Mouse (Mus musculus) liver, embryonic 16.5 days (tissue): ENCODE measurements around the gene Mapk6. TPM values are rescaled to one million over a fixed set of nuclear protein-coding genes. Genes with fewer than 3 reads are reported as not detected.

ENCODE experiments used
- ATAC-seq: fragments of 200-750 bp; cut with Nextera tagmentation; 2 replicates; pipeline ENCODE4 v1.8.0; 2017; ENCODE audit warnings: low read depth, mild to moderate bottlenecking, moderate number of reproducible peaks, moderate library complexity
- H3K27ac ChIP-seq: fragments of 300-500 bp; sonication (generic); 2 replicates; pipeline ENCODE4 v1.5.1; 2014; ENCODE audit warnings: mild to moderate bottlenecking, low read length
- H3K27me3 ChIP-seq: fragments of 300-500 bp; sonication (generic); 2 replicates; pipeline ENCODE4 v1.6.1; 2014; ENCODE audit warnings: low read depth, low read length, mixed read lengths; ENCODE audit not compliant: control insufficient read depth, insufficient read depth
- H3K36me3 ChIP-seq: fragments of 300-500 bp; sonication (generic); 2 replicates; pipeline ENCODE4 v1.6.1; 2014; ENCODE audit warnings: mild to moderate bottlenecking; ENCODE audit not compliant: control insufficient read depth, insufficient read depth
- H3K4me1 ChIP-seq: fragments of 300-500 bp; sonication (generic); 2 replicates; pipeline ENCODE4 v1.6.1; 2014; ENCODE audit warnings: low read depth, low read length, mixed read lengths; ENCODE audit not compliant: control insufficient read depth
- H3K4me2 ChIP-seq: fragments of 300-500 bp; sonication (generic); 2 replicates; pipeline ENCODE4 v1.6.1; 2014; ENCODE audit warnings: low read depth, low read length, mixed read lengths
- H3K4me3 ChIP-seq: fragments of 300-500 bp; sonication (generic); 2 replicates; pipeline ENCODE4 v1.5.1; 2014; ENCODE audit warnings: low read depth, mild to moderate bottlenecking, low read length
- H3K9ac ChIP-seq: fragments of 300-500 bp; sonication (generic); 2 replicates; pipeline ENCODE4 v1.6.1; 2014; ENCODE audit warnings: low read depth, low read length
- H3K9me3 ChIP-seq: fragments of 300-500 bp; sonication (generic); replicated peaks from 2 replicates; pipeline ENCODE4 v1.6.1; 2016; ENCODE audit warnings: low read length; ENCODE audit not compliant: control insufficient read depth
- WGBS: fragments of 180-500 bp; shearing (Covaris S2); extraction: QIAGEN DNeasy Blood & Tissue Kit; methylation state at CpG from one replicate; pipeline ENCODE4 v1.1.7; 2014; ENCODE audit not compliant: insufficient replicate concordance; 5-methylcytosine and 5-hydroxymethylcytosine counted together
- polyA plus RNA-seq: library from polyadenylated mRNA; unstranded; fragments of >200 nt; fragmentation: Nextera tagmentation; extraction: Ambion mirVana; gene quantifications from 2 replicates; pipeline ENCODE4 v1.2.1, GENCODE M21; 2015

Mapk6 gene
- polyA plus RNA-seq, 1 experiment from 2014 or later, result 14.3 TPM

- Histone ChIP-seq H3K36me3 (no peaks in the 10 kb centered on the region), H3K4me1 (peaks cover 11% of the 10 kb centered on the region), H3K4me2 (no peak overlapping the region), H3K4me3 (no peak overlapping the region), H3K27me3 (no peaks in the 10 kb centered on the region), H3K9me3 (no peaks in the 10 kb centered on the region), H3K9ac (no peak overlapping the region), H3K27ac (no peak overlapping the region)
- ATAC-seq, result no peak
- 32% methylated on average over 6 of the region's 6 CpGs for WGBS
Measured at GRCm38 (mm10) chr9:75437653-75438385, 28.0 kb upstream of the Mapk6 start.

GRCm38 (mm10) chr9:75435918-75436317 is 26.1 kb upstream of the Mapk6 start:
- no peak overlapping the region for H3K9ac ChIP-seq
- H3K27me3 ChIP-seq, result no peaks in the 10 kb centered on the region
- no peak overlapping the region for H3K4me3 ChIP-seq
- H3K4me1 ChIP-seq, result peaks cover 1% of the 10 kb centered on the region
- H3K9me3 ChIP-seq, result no peaks in the 10 kb centered on the region
- WGBS, result 4% methylated on average over 12 of the region's 12 CpGs
- no peak overlapping the region for H3K4me2 ChIP-seq
- H3K36me3 ChIP-seq, result no peaks in the 10 kb centered on the region
- peak; percentile 59 for ATAC-seq
- H3K27ac ChIP-seq, result no peak overlapping the region

DNA sequence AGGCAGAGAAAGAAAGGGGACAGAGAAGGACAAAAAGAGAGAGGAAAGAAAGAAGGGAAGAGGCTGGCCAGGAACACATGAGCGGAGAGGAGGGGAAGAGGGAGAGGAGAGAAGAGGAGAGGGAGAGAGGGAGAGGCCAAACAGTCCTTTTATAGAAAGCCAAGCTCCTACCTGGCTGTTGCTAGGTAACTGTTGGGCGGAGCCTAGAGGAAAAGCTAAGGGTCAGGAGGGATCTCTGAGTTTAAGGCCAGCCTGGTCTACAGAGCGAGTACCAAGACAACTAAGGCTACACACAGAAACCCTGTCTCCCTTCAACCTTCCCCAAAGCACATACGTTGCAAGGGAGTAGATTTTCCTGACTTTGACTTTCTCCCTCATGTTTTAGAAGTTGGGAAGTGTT is 25.5 kb upstream of the Mapk6 start:
- WGBS, result 75% methylated on average over 4 of the region's 4 CpGs
- no peak overlapping the region for H3K4me3 ChIP-seq
- H3K4me1 ChIP-seq, result no peaks in the 10 kb centered on the region; the same call in 1 of the 2 replicates
- no peaks in the 10 kb centered on the region for H3K27me3 ChIP-seq
- no peaks in the 10 kb centered on the region for H3K9me3 ChIP-seq
- no peak overlapping the region for H3K9ac ChIP-seq
- H3K27ac ChIP-seq, result no peak overlapping the region
- ATAC-seq, result no peak
- no peak overlapping the region for H3K4me2 ChIP-seq
- no peaks in the 10 kb centered on the region for H3K36me3 ChIP-seq

DNA sequence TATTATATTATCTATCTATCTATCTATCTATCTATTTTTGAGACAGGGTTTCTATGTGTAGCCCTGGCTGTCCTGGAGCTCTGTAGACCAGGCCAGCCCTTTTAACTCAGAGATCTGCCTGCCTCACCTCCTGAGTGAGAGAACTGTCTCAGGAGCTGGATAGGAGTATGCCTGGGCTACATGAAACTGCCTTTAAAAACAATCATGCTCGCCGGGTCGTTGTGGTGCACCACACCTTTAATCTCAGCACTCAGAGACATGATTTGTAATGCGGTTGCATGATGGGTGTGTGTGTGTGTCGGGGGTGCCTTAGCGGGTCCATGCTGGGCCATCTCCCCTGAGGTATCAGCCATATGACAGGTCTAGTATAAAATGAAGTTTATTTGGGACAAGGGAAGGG is 25.1 kb upstream of the Mapk6 start:
- no peak overlapping the region for H3K9ac ChIP-seq
- no peak overlapping the region for H3K4me3 ChIP-seq
- H3K27me3 ChIP-seq, result no peaks in the 10 kb centered on the region
- H3K36me3 ChIP-seq, result no peaks in the 10 kb centered on the region
- H3K27ac ChIP-seq, result no peak overlapping the region
- H3K9me3 ChIP-seq, result no peaks in the 10 kb centered on the region
- ATAC-seq, result no peak
- 46% methylated on average over 6 of the region's 6 CpGs for WGBS
- H3K4me1 ChIP-seq, result no peaks in the 10 kb centered on the region; the same call in 1 of the 2 replicates
- no peak overlapping the region for H3K4me2 ChIP-seq

GRCm38 (mm10) chr9:75434172-75434793 is 24.5 kb upstream of the Mapk6 start:
- H3K4me1 ChIP-seq, result no peaks in the 10 kb centered on the region; the same call in 1 of the 2 replicates
- 14% methylated on average over 7 of the region's 7 CpGs for WGBS
- peak; percentile 39 for ATAC-seq
- H3K27me3 ChIP-seq, result no peaks in the 10 kb centered on the region
- no peak overlapping the region for H3K27ac ChIP-seq
- H3K36me3 ChIP-seq, result no peaks in the 10 kb centered on the region
- no peaks in the 10 kb centered on the region for H3K9me3 ChIP-seq
- H3K4me3 ChIP-seq, result no peak overlapping the region
- no peak overlapping the region for H3K4me2 ChIP-seq
- H3K9ac ChIP-seq, result no peak overlapping the region

DNA sequence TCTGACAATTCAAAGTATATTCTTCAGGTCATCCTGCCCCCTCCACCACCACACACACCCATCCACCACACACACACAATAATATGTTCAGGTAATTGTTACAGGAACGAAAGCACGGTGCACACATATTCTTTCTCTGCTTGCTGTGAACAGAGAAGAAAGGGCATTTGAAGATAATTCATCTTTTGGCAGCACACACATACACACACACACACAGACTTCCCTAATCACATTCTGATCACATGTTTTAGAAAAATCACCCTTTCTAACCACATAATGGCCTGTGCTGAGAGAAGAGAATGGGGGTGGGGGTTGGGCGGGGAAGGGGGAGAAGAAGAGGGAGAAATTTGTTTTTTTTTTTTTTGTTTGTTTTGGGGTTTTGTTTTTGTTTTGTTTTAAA is 22.9 kb upstream of the Mapk6 start:
- Histone ChIP-seq H3K9ac (no peak overlapping the region), H3K36me3 (no peaks in the 10 kb centered on the region), H3K9me3 (no peaks in the 10 kb centered on the region), H3K4me2 (no peak overlapping the region), H3K4me1 (no peaks in the 10 kb centered on the region; the same call in 1 of the 2 replicates), H3K4me3 (no peak overlapping the region), H3K27ac (no peak overlapping the region), H3K27me3 (no peaks in the 10 kb centered on the region)
- no peak for ATAC-seq
- 67% methylated on average over 3 of the region's 3 CpGs for WGBS

- peak; percentile 61; the same call in 1 of the 2 replicates for ATAC-seq
- Histone ChIP-seq H3K9me3 (no peaks in the 10 kb centered on the region), H3K4me1 (no peaks in the 10 kb centered on the region; the same call in 1 of the 2 replicates), H3K27me3 (no peaks in the 10 kb centered on the region), H3K4me2 (no peak overlapping the region), H3K36me3 (no peaks in the 10 kb centered on the region), H3K9ac (no peak overlapping the region), H3K27ac (no peak overlapping the region), H3K4me3 (no peak overlapping the region)
- WGBS, result 45% methylated on average over 16 of the region's 16 CpGs
Measured at GRCm38 (mm10) chr9:75430822-75431621, 21.2 kb upstream of the Mapk6 start.

GRCm38 (mm10) chr9:75429657-75430056 is 19.9 kb upstream of the Mapk6 start:
- Histone ChIP-seq H3K9ac (no peak overlapping the region), H3K27ac (no peak overlapping the region), H3K4me2 (no peak overlapping the region), H3K9me3 (no peaks in the 10 kb centered on the region), H3K36me3 (no peaks in the 10 kb centered on the region), H3K27me3 (no peaks in the 10 kb centered on the region), H3K4me1 (no peaks in the 10 kb centered on the region; the same call in 1 of the 2 replicates), H3K4me3 (no peak overlapping the region)
- ATAC-seq, result no peak
- WGBS, result 60% methylated on average over 1 of the region's 1 CpGs
